Mouse (Mus musculus) kidney, postnatal 0 days (tissue): ENCODE measurements around the gene Cyp2b19. TPM values are rescaled to one million over a fixed set of nuclear protein-coding genes. Genes with fewer than 3 reads are reported as not detected.

Source experiments
- ATAC-seq: fragments of 200-750 bp; cut with Nextera tagmentation; replicated peaks from 2 replicates; pipeline ENCODE4 v1.8.0; 2017; ENCODE audit warnings: low read depth, moderate number of reproducible peaks, moderate TSS enrichment, moderate library complexity; ENCODE audit not compliant: low FRiP score
- DNase-seq: peaks from one replicate; pipeline ENCODE4 v3.0.0-alpha.2; 2016; ENCODE audit warnings: low spot score
- H3K27ac ChIP-seq: fragments of 300-500 bp; sonication (generic); 2 replicates; pipeline ENCODE4 v1.5.1; 2014; ENCODE audit warnings: mild to moderate bottlenecking
- H3K27me3 ChIP-seq: fragments of 300-500 bp; sonication (generic); 2 replicates; pipeline ENCODE4 v1.6.1; 2014; ENCODE audit warnings: low read length, mixed read lengths; ENCODE audit not compliant: insufficient read depth
- H3K36me3 ChIP-seq: fragments of 300-500 bp; sonication (generic); 2 replicates; pipeline ENCODE4 v1.6.1; 2014; ENCODE audit warnings: low read length, mixed read lengths; ENCODE audit not compliant: insufficient read depth
- H3K4me1 ChIP-seq: fragments of 300-500 bp; sonication (generic); replicated peaks from 2 replicates; pipeline ENCODE4 v1.6.1; 2014; ENCODE audit warnings: antibody characterized with exemption, low read length, mixed read lengths; ENCODE audit not compliant: insufficient read depth
- H3K4me2 ChIP-seq: fragments of 300-500 bp; sonication (generic); 2 replicates; pipeline ENCODE4 v1.6.1; 2014; ENCODE audit warnings: mild to moderate bottlenecking, low read length, moderate library complexity, mixed read lengths
- H3K4me3 ChIP-seq: fragments of 300-500 bp; sonication (generic); replicated peaks from 2 replicates; pipeline ENCODE4 v1.5.1; 2014; ENCODE audit warnings: low read depth, low read length
- H3K9ac ChIP-seq: fragments of 300-500 bp; sonication (generic); 2 replicates; pipeline ENCODE4 v1.6.1; 2014; ENCODE audit warnings: low read depth, low read length
- H3K9me3 ChIP-seq: fragments of 300-500 bp; sonication (generic); replicated peaks from 2 replicates; pipeline ENCODE4 v1.6.1; 2016; ENCODE audit warnings: low read length, inconsistent platforms, mixed read lengths
- CTCF ChIP-seq: IDR thresholded peaks from 2 replicates; pipeline ENCODE4 v1.5.1; 2016; ENCODE audit warnings: antibody characterized with exemption, low read depth, mild to moderate bottlenecking, moderate library complexity
- WGBS: fragments of 180-500 bp; shearing (Covaris S2); extraction: QIAGEN DNeasy Blood & Tissue Kit; methylation state at CpG from one replicate; pipeline ENCODE4 v1.1.7; 2014; 5-methylcytosine and 5-hydroxymethylcytosine counted together
- polyA plus RNA-seq: library from polyadenylated mRNA; unstranded; fragments of >200 nt; fragmentation: Nextera tagmentation; extraction: Ambion mirVana; gene quantifications from 2 replicates; pipeline ENCODE4 v1.2.1, GENCODE M21; 2015

The Cyp2b19 gene
- polyA plus RNA-seq, 1 experiment from 2014 or later, result not detected

DNA sequence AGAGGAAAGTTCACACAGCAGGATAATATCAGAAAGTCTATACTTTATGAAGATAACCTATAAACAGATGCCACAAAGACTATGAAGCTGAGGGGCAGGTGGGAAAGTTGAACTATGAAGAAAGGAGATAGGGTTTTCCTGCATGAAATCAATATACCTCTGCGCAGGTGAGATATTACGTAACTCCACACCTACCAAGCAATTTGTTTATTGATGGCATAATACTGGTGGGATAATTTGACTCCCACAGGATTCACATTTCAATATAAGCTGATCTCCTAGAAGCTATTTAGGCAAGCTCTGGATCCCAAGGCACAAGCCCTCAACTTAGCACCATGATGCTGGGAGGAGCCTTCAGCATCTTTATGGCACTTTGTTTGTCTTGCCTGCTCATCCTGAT, 51.6 kb downstream of the Cyp2b19 start, which contains the start of gene Cyp2g1:
TSS of gene Cyp2g1 (plus strand) at position 301 of the 400 bp plus-strand sequence.
- no peaks in the 10 kb centered on the region for H3K9me3 ChIP-seq

More for the DNA sequence above, 51.6 kb downstream of the Cyp2b19 start, which contains the start of gene Cyp2g1:
- 92% methylated on average over 2 of the region's 2 CpGs for WGBS
- no peaks in the 10 kb centered on the region for H3K36me3 ChIP-seq
- no peaks in the 10 kb centered on the region for H3K27me3 ChIP-seq
- no peak for DNase-seq
- no peak within 1 kb of the TSS for H3K27ac ChIP-seq
- H3K4me2 ChIP-seq, result no peak within 1 kb of the TSS
- no peak within 1 kb of the TSS for H3K4me3 ChIP-seq
- H3K4me1 ChIP-seq, result no peaks in the 10 kb centered on the region
- ATAC-seq, result no peak
- no peak for TF ChIP-seq CTCF
- no peak within 1 kb of the TSS for H3K9ac ChIP-seq

Other genes starting within 250 kb of the Cyp2b19 start
- gene Nlrp9a, start 222.1 kb upstream of the Cyp2b19 start, polyA plus RNA-seq, result not detected in 2 replicates
- not detected in 2 replicates for gene Vmn1r185, start 138.7 kb upstream of the Cyp2b19 start, polyA plus RNA-seq
- gene Cyp2b23, start 70.7 kb upstream of the Cyp2b19 start, polyA plus RNA-seq, result not detected in 2 replicates
- gene Cyp2g1, start 51.8 kb downstream of the Cyp2b19 start, polyA plus RNA-seq, result not detected in 2 replicates
- not detected in 2 replicates for gene Cyp2a5, start 78.2 kb downstream of the Cyp2b19 start, polyA plus RNA-seq
- not detected in 2 replicates for gene Cyp2a22, start 182.2 kb downstream of the Cyp2b19 start, polyA plus RNA-seq